Mouse (Mus musculus) lung, adult 18-20 months (tissue): Measurements from ENCODE around the gene Ptpn1.

Source experiments
- DNase-seq, 2 experiments: peaks; one replicate each; pipeline ENCODE4 v3.0.0; 2022; ENCODE audit warnings: mixed read lengths in 2 of 2

The Ptpn1 gene

DNA sequence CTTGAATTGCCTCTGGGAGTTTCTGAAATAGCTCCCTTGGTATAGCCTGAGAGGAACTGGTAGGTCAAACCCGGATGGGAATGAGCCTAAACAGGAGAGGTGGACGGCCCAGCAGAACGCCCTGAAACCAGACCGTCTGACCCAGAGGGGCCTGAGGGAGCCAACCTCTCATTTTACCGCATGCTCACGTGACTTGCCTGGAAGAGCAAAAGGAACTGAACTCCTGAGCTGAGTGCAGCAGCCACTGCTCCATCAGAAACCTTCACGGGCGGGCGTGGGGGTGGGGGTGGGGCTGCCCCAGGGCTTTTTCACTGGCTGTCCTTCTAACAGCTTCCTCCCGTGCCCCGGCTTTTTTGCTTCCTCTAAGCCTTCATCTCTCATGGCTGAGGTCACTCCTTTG lies 79.0 kb downstream of the Ptpn1 start:
- no peak for DNase-seq

DNA sequence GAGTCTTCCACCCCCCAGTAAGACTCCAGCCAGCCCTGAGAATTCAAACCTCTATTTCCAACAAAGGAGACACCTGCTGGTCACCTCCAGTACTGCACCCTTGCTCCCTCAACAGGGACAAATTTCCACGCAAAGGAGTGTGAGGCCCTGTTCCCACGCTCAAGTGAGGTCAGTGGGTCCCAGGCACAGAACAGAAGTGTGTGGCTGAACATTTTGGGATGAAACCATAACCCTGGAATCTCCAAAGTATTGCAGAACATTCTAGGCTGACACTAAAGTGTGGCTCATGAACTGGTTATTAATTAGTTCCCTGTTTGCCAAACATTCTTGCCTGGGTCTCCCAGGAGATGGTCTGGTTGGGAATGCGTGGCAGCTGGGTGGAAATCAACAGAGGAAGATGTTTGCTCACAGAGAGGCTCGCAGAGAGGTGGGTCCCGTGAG lies 85.1 kb downstream of the Ptpn1 start:
- DNase-seq = peak; percentile 74 to 83

GRCm38 (mm10) chr2:168019201-168019715 lies 87.4 kb downstream of the Ptpn1 start:
- DNase-seq = peak; percentile 41 to 43

GRCm38 (mm10) chr2:168023763-168024402 lies 92.0 kb downstream of the Ptpn1 start:
- DNase-seq = no peak

DNA sequence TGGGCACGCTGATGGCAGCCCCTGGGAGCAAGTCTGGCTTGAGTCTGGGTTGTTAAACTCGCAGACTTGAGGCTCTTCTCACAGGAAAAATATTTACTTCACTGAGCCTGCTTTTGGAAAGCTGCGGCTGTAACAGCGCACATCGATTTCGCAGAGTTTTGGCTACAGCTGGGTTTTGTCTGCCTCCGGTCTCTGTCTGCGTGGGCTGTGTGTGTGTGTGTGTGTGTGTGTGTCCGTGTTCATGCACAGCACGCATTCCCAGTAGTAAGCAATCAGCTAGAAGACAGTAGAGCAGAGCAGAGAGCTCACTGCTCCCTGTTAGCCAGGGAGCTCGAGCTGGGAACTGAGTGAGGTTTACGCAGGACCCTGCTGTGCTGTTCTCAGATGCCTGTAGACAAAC lies 93.3 kb downstream of the Ptpn1 start:
- DNase-seq = peak; percentile 54 to 55

GRCm38 (mm10) chr2:168025882-168026281 lies 94.0 kb downstream of the Ptpn1 start:
- DNase-seq = no peak

- peak in 1 of 2 experiments; percentile 55 for DNase-seq
Observed at GRCm38 (mm10) chr2:168026467-168026866, 94.6 kb downstream of the Ptpn1 start.

GRCm38 (mm10) chr2:168028376-168028775 lies 96.5 kb downstream of the Ptpn1 start:
- no peak for DNase-seq
